Mouse (Mus musculus) layer of hippocampus, adult 18-20 months (tissue): ENCODE results near the gene Myo5a. TPM values are rescaled to one million over a fixed set of nuclear protein-coding genes. Genes with fewer than 3 reads are reported as not detected.
A peak's percentile ranks its signal among the peaks of the same experiment; 100 is the strongest.

Source experiments
- DNase-seq, 2 experiments: peaks; one replicate each; pipeline ENCODE4 v3.0.0; 2022; ENCODE audit warnings: low spot score in 2 of 2
- total RNA-seq, 2 experiments: library from RNA; stranded (reverse); gene quantifications; 2 replicates each; pipeline ENCODE4 v1.2.3; 2021

Myo5a gene
- total RNA-seq, 2 experiments from 2014 or later, result 200 to 204 TPM

DNA sequence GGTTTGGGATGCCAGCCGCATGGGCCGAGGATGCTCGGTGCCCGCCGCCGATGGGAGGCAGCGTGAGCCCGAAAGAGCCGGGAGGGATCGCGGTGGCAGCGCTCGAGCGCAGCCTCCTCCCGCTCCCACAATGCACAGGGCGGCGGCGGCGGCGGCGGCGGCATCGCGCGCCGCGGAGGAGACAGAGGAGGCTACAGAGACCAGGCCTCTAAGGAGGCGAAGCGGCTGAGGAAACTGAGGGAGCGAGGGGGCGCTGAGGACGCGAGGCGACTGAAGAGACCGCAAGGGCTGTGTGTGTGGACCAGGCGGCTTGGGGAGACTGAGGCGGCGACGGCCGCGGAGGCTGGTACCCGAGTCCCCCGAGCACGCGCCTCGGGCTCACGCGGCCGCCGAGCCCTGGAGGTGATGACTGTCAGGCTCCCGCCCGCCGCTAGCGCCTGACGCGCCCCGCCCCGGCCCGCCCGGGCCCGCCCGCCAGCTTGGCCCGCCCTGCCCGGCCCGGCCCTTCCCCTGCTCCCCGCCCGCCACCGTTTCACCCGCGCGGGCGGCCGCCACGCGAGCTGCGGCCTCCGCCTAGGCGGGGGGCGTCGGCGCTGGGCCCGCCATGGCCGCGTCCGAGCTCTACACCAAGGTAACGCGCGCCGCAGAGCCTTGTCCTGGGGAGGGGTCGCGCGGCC, 352 bp downstream of the Myo5a start:
- peak; percentile 71 to 86 for DNase-seq

DNA sequence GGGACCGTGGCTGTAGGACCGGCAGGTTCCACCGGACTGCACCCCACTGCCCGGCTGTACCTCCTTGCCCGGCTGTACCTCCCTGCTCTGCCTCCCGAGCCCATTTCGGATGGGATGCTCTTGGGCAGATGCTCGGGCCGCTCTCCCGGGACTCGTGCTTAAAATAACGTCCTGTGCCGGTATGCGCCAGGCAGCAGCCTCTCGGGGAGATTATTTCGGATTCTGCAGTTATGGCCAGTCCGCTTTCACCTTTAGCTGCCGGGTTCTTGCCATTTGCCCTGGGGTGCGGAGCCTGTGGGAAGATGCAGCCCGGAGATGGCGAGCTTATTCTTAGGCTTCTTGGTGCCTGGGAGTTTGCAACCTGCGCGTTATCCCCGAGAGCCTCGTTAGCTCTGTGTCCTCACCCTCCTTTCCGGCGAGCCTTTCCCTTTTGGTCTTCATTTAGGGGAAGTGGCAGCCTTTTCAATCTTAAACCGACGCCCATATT, 934 bp downstream of the Myo5a start:
- peak; percentile 28 to 50 for DNase-seq

DNA sequence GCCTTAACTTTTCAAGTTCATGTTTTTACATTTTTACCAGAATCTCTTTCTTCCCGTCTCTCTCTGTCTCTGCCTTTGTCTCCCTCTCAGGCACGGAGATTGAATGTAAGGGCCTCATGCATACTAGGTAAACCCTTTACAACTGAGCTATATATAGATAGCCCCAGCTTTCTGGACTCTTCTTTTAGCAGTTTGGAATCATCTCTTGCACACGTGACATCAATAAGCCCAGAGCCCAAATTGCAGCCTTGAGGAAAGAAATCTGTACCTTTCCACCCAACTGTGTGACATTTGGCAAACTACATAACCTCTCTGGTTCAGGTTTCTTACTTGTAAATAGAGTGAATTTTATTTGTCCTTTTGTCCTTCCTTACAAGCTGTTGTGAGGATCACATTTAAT, 1.5 kb downstream of the Myo5a start:
- DNase-seq, result no peak

DNA sequence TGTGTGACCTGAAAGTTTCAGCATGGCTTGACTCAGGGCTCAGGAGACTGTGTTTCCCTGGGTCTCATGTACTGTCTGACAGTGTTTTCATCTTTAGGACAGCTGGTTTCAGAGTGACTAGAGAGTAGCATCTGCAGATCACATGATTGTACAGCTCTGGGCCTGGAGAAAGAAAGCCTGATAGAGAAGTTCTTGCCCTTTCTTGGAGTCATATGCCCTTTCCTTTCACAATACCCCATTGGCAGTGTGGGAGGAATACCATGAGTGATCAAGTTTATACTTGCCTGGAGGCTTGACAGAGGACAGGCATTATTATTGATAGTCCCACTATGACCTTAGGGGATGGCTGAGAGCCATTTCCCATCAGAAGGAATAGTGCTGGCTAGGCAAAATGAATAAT, 6.4 kb downstream of the Myo5a start:
- no peak for DNase-seq

DNA sequence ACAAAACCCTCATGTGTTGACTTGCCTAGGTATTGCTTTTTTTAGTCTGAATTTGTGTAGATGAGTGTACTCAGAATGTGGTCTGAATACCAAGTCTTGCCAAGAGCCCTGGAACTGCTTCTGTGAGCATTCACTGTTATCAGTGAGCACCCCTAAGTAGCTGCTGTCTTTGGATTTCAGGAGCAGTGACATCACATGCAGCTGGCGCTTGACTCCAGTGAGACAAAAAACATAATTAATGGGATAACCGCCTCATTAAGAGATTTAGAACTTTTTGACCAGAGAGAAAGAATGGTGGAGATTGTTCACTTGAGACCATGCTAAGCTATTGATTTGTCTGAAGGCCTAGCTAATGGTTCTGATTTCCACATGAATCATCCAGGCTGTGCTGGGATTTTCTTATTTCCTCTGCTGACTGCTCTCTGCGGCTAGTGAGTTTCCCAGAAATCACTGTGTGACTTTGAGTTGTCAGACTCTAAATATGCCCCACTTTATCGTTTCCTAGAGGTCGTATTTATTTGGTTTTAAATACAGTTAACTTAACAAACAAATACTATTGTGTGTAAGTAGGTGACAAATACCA, 14.5 kb downstream of the Myo5a start:
- no peak for DNase-seq

DNA sequence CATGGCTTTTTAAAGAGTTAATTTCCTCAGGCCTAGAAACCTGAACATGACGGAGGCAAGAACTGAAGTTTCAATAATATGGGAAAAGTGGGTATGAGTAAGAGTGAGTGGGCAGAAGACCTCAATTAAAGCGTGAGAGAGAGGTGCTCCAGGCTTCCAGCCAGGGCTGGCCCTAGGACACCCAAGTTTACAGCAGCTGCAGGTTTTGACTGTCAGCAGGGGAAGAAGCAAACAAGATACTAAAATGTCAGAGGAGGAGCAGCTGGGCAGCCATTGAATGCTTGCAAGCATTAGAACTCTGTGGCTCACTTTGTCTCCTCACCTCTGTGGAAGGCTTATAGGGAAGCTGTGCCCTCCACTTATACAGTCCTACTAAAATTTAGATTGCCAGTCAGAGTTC, 17.0 kb downstream of the Myo5a start:
- no peak for DNase-seq

DNA sequence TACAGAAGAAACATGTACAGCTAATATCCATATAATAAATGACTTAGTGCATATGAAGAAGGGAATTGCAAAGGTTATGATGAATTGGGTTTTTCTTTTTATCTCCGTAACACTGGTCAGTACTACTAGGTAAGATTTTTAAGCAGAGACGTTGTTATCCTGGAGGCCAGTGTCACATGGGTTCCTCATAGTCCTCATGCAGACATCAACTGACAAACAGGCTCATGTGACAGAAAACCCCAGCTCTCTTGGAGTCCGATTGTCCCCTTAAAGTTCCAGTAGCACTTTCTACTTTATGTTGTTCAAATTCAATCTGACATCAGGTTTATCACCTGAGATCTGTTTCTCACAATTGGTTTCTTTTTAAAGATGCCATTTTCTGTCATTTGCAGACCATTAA, 18.5 kb downstream of the Myo5a start:
- no peak for DNase-seq

DNA sequence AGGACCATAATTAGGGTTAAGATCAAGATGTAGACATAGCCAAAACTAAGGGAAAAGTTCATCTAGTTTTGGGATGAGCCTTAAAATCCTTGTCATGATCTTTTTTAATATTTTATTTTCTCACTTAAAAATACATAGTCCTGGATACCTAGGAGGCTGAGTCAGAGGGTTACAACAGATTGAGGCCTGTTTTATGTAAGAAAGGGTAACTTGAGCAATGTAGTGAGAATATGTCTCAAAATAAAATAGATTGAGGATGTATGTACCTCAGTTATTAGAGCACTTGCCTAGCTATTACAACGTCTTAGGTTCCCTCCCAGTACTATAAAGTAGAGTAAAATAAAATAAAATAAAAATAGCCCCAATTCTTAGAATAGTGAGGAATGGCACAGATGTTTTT, 21.3 kb downstream of the Myo5a start:
- no peak for DNase-seq

DNA sequence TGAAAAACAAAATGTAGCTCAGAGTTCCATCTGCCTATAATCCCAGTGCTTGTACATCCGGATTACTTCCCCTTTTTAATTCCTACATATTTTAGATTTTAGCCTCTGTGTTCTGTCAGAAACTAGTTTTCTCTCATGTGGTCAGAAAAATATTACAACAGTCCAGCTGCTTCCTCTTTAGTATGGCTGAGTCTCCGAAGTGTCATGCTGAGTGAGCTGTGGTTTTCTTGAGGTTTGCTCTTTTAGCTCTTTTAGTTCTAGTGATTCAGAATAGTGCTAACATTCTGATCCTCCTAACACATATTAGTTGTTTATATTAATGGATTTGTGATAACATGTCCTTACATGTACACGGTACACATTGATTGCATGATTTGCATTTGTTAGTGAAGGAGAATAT, 23.9 kb downstream of the Myo5a start:
- DNase-seq, result no peak

DNA sequence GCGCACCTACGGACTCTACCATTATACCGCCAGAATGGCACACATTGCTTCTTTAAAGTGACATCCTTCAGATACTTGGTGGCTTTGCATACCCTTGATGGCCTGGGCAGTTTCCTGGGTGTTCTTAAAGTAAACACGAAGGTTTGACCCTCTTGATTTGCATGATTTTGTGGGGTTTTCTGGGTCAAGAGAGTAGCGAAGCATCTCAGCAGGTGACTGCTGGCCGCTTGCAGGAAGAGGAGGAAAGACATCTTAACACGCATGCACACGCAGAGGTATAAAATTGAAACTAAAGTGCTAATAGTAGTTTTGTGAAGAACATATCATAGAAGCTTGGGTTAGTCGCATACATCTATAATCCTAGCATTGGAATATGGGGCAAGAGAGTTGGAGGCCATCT, 28.1 kb downstream of the Myo5a start:
- DNase-seq, result no peak

DNA sequence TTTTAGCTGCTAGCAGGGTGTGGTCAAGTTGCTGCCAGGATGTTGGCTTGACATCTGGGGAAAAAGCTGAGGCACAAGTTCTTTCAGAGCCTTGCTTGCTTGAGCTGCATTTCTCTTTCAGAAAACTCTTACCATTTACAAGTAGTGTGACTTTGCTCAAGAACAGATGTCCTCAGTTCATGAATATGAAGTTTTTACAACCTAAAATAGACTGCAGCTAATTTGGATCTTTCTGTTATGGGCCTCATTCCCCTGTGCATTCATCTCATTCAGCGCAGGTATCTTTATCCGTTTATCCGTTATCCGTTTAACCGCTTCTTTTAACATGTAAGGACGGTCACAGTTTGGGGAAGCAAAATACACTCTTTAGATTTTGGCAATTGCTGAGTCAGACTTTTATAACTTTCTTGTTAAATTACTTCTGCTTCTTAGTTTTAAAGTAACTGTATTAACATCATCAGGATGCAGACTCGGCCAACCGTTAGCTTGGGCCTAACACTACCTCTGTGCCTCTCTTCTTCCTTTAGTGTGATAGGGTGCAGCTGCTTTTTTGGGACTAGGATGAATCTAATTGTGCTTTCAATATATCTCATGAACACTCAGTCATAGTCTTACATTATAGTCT, 29.5 kb downstream of the Myo5a start:
- no peak for DNase-seq

DNA sequence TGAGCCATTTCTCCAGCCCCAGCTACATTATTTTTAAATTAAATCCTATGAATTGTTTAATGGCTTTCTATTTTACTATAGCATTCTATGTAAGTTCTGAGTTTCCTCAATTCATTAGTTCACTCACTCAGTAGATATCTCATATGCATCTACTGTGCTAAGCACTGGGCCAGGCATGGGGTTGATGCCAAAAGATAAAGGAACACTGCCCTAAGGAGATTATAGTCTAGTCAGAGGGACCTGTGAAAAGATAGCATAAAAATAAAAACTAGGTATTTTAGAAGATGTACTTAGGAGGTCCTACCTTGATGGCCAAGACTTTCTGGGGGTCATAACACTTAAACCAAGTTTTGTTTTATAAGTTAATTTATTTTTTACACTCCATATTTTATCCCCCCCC, 31.3 kb downstream of the Myo5a start:
- DNase-seq, result no peak

DNA sequence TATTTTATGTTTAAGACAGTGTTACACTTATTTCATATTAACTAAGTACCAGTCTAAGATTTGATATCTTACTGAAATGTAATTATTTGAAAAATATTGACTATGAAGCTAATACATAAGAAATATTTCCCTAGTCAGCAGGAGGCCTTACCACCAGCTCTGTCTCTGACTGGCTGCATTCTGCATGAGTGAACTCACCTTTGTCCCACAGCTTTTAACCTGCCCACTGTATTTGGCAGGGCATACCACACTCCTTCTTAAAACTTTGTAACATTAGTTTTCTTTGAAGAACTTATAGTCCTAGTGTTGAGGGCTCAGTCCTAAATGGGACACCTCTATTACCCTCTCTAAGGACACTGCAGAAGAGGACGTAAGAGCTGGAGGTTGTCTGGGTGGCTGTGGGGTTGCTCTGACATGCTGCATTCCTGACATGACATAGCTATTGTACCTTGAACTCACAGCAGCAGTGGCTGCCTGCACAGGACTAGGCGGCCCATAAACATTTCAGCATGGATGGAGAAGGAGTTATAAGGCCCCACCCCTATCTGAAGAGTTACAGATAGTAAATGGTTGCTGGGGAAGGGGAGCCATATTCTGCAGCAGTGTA, 45.9 kb downstream of the Myo5a start:
- DNase-seq, result no peak

DNA sequence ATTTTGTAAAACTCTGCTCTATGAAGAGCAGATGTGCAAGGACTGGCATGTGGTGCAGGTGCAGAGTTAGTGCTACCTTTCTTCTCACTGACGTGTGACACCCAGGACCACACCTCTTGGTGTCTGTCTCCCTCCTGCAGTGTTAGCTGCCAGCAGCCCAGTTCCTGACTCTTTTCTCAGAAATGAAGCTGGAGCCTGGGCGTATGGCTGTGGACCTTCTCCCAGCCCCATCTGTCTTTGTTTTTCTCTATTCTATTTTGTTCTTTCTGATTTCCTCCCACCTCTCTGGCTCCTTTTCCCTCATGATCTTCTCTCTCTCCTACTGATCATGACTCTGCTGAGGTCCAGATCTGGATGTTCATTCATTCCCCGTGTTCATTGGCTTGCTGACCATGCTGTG, 50.3 kb downstream of the Myo5a start:
- DNase-seq, result peak; percentile 21 to 69

DNA sequence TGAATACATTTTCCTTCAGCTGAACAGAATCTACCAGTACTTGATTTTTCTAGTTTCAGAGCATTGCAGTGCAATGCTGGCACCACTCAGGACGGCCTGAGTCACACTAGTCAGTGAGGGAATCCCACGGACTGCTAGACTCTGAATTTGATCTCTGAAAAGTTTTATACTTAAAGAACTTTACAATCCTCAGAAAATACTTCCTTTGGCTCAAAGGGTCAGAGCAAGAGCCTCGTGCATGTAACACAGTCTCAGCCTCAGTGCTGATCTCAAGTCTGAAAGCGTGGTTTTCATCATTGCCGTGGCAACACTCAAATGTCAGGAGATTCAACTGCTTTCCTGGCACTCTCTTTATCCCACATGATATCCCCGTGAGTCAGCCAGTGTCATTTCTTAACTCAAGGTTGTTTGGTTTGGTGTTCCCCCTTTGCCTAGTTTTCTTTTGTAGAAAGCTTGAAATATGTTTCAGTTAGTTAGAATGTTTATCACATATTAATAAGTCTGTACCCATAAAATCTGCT, 53.4 kb downstream of the Myo5a start:
- peak in 1 of 2 experiments; percentile 52 for DNase-seq

DNA sequence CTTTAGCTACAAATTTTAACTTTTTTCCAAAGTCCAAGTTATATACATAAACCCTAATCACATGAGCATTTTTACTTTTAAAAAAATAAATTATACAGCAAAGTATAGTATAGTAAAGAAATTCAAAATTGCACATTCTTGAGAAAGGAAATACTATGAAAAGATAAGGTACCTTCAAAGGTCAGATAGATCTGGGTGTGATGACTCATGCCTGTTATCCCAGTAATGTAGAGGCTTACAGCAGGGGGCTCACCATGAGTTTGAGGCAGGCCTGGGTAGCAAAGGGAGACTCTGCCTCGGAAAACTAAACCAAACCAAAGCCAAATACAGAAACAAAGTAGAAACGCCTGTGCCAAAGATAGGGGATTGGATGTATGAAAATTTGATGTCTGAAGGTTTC, 59.7 kb downstream of the Myo5a start:
- no peak for DNase-seq

DNA sequence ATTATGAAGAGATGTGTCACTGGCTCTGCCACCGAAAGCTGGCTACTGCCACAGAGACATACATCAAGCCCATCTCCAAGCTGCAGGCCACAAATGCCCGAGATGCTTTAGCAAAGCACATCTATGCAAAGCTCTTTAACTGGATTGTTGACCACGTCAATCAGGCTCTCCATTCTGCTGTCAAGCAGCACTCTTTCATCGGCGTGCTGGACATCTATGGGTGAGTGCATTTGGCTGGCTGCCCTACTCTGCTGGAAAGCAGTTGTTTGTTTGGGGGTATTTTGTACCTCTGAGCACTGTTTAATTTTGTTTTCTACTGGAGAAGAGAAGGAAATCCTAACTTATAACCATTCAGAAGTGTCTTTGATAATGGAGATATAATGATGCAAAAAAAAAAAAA, 76.1 kb downstream of the Myo5a start:
- no peak for DNase-seq

DNA sequence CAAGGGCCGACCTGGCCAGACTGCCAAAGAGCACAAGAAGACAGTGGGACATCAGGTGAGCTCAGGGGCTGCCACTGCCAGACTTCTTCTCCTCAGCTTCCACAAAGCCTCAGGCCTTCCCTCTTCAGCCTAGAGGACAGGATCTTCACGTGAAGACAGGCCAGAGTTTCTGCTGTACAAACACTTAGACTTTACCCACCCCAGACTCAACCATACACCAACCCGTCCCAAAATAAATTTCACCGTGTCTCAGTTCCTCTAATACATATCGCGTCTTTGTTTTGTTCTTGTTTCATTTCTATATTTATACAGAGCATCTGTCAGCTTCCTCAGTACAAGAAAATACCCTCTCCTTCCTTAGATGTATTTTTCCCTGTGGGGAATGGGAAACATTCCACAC, 89.7 kb downstream of the Myo5a start:
- no peak for DNase-seq

DNA sequence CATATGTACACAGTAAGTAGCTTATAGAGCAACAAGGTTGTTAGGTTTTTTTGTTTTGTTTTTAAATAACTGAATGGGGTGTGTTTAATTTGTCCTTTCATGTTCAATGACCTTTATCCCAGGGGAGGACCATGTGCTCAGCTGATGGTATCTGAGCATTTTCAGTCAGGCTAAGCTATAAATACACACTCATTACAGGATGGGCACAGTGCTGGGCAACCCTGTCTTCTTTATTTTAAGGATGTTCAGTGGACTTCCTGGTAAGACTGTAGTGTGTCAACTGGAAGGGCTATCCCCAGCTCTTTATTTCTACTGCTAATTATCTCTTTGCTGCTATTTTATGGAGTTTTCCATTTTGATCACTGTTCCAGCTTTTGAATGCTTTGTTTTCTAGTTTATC, 92.8 kb downstream of the Myo5a start:
- no peak for DNase-seq

DNA sequence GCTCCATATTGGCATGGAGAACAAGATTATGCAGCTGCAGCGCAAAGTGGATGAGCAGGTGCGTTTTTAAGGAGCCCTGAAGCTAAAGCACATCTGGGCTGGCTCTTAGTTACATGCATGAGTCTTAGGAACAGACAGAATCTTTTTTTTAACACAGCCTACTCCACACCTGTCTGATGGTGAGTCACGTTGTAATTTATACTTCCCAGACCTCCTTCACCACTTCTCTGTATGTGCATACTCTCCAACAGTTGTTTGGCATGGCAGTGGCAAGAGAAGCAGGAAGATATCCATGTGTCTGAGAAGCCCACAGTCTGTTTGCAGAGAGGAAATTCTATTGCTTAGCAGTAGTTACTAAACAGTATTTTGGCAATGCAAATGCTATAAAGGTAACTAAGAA, 100.9 kb downstream of the Myo5a start:
- no peak for DNase-seq

DNA sequence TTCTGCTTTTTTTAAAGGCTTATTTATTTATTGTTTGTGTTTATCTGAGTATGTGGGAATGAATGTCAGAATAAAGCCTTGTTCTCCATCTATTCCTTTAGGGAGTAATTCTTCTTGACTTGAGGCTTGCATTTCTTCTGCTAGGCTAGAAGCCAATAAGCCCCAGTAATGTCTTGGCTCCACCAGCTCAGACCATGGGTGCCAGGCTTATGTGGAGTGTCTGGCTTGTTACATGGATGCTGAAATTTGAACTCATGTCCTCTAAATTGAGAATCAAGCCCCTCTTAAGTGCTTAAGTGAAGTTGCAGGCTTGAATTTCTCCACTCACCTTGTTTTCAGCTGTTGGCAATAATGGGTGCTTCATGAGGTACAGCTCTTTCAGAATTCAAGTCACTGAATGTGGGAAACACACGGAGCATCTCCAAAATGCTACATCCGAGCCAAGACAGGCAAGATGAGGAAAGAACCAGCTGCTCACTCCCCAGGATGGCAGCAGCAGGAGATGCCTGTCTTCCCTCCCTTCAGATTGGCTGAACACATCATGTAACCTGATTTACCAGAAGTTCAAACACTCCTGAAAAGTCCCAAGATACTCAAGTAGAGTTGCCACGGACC, 116.9 kb downstream of the Myo5a start:
- DNase-seq, result no peak

DNA sequence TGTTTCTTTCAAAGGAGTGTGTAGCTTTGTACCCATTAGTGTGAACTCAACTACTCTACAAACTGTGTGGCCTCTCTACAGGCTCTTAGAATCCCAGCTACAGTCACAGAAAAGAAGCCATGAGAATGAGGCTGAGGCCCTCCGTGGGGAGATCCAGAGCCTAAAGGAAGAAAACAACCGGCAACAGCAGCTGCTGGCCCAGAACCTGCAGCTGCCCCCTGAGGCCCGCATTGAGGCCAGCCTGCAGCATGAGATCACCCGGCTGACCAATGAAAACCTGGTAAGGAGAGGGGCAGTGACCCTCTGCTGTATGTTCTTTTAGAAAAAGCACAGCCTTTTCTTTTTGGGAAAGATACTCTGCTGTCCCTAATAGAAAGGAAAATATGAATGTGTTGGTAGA, 123.0 kb downstream of the Myo5a start:
- no peak for DNase-seq
